Mouse (Mus musculus) forebrain, embryonic 14.5 days (tissue): ENCODE results near the gene Tmem221. TPM values are rescaled to one million over a fixed set of nuclear protein-coding genes. Genes with fewer than 3 reads are reported as not detected.

Source experiments
- ATAC-seq: fragments of 200-750 bp; cut with Nextera tagmentation; 2 replicates; pipeline ENCODE4 v1.8.0; 2017; ENCODE audit warnings: mild to moderate bottlenecking, moderate library complexity
- DNase-seq: peaks from one replicate; pipeline ENCODE4 v3.0.0-alpha.2; 2015; ENCODE audit warnings: low spot score
- H3K27ac ChIP-seq: fragments of 300-500 bp; sonication (generic); 2 replicates; pipeline ENCODE4 v1.5.1; 2014; ENCODE audit warnings: low read depth, mild to moderate bottlenecking, control low read depth, low read length, moderate library complexity
- H3K27me3 ChIP-seq: fragments of 300-500 bp; sonication (generic); replicated peaks from 2 replicates; pipeline ENCODE4 v1.6.1; 2014; ENCODE audit warnings: low read length, control low read depth, mixed read lengths; ENCODE audit not compliant: control insufficient read depth, insufficient read depth
- H3K36me3 ChIP-seq: fragments of 300-500 bp; sonication (generic); 2 replicates; pipeline ENCODE4 v1.6.1; 2014; ENCODE audit warnings: low read length, control low read depth; ENCODE audit not compliant: control insufficient read depth, insufficient read depth
- H3K4me1 ChIP-seq: fragments of 300-500 bp; sonication (generic); 2 replicates; pipeline ENCODE4 v1.6.1; 2014; ENCODE audit warnings: antibody characterized with exemption, low read length, control low read depth; ENCODE audit not compliant: control insufficient read depth, insufficient read depth
- H3K4me2 ChIP-seq: fragments of 300-500 bp; sonication (generic); 2 replicates; pipeline ENCODE4 v1.6.1; 2014; ENCODE audit warnings: mild to moderate bottlenecking, control low read depth, low read length
- H3K4me3 ChIP-seq: fragments of 300-500 bp; sonication (generic); 2 replicates; pipeline ENCODE4 v1.5.1; 2014; ENCODE audit warnings: low read depth, low read length, control low read depth
- H3K9ac ChIP-seq: fragments of 300-500 bp; sonication (generic); 2 replicates; pipeline ENCODE4 v1.6.1; 2014; ENCODE audit warnings: mild to moderate bottlenecking, low read length, control low read depth, moderate library complexity
- H3K9me3 ChIP-seq: fragments of 300-500 bp; sonication (generic); replicated peaks from 2 replicates; pipeline ENCODE4 v1.6.1; 2016; ENCODE audit warnings: low read length, control low read depth, mixed read lengths; ENCODE audit not compliant: control insufficient read depth
- WGBS: fragments of 180-500 bp; shearing (Covaris S2); extraction: QIAGEN DNeasy Blood & Tissue Kit; methylation state at CpG from one replicate; pipeline ENCODE4 v1.1.7; 2014; 5-methylcytosine and 5-hydroxymethylcytosine counted together
- polyA plus RNA-seq: library from polyadenylated mRNA; unstranded; fragments of >200 nt; fragmentation: Nextera tagmentation; extraction: Ambion mirVana; gene quantifications from 2 replicates; pipeline ENCODE4 v1.2.1, GENCODE M21; 2014

The Tmem221 gene
- polyA plus RNA-seq: not detected in 2 replicates

DNA sequence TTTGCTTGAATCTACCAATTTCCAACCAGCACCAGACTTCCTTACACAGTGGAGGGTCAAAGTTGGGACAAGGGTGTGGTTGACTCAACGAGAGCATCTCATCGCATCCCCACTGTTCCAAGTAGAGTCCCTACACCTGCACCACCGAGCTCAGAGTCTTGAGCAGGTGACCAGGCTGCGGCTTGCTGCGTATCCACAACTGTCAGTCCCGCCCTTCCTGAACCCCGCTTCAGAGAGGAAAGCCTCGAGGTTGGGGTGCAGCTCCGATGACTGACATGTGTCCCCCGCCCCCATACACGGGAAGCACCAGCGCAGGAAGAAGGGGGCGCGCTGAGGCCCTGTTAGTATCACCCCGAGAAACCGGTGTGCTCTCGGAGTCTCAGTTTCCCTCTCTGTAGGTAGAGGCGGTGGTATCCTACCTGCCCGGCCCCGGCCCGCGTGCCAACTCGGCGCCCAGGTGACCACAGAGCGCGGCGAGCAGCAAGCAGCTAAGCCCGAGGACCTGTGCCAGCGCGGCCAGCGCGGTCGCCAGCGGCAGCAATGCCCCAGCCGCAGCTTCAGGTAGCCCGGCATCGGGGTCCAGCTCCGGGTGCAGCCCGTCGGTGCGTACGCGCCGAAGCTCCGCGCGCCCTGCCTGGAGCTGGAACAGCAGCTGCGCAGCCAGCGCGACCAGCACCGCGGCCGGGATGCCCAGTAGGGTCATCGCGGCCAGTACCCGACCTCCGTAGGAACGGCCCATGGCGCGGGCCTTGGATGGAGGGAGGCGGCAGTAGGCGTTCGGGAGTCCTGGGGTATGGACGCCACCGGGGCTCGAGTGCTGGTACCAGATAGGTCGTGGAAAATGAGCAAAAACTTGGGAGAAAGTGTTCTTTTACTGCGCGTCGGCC lies at the start of gene Tmem221:
Gene Tmem221 (minus strand): TSS at position 801 of the 887 bp plus-strand sequence.
- H3K4me3 ChIP-seq: peak within 1 kb of the TSS; percentile 14
- no peak for ATAC-seq
- WGBS: 5% methylated on average over 68 of the region's 70 CpGs
- DNase-seq: no peak
- H3K27me3 ChIP-seq: peaks cover 76% of the 10 kb centered on the region
- H3K4me1 ChIP-seq: peaks cover 9% of the 10 kb centered on the region; the same call in 1 of the 2 replicates
- H3K4me2 ChIP-seq: peak within 1 kb of the TSS; percentile 43
- H3K9ac ChIP-seq: 0 out of 2 replicates have a peak within 1 kb of the TSS, but pooled peaks have one; percentile 35
- no peaks in the 10 kb centered on the region for H3K36me3 ChIP-seq
- no peaks in the 10 kb centered on the region for H3K9me3 ChIP-seq
- H3K27ac ChIP-seq: no peak within 1 kb of the TSS

DNA sequence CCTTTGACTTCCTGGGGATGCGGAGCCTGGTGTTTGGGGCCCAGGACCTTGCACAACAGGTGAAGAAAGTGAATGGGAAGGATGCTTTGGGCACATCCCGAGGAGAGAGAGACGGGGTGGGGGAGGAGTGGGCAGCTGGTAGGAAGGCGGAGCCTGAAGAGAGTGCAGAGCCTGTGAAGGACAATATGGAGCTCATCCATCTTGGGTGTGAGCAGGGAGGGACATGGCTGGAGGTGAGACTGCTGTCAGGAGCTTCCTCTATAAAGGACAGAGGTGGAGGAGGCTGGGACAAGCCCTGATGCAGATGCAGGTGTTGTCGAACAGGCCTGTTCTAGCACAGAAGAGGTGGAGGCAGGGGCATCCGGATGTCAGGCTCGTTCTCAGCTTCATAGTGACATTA lies 45.4 kb upstream of the Tmem221 start:
- Histone ChIP-seq H3K4me3 (no peak overlapping the region), H3K4me2 (no peak overlapping the region), H3K9ac (no peak overlapping the region; the same call in 1 of the 2 replicates), H3K4me1 (no peaks in the 10 kb centered on the region; the same call in 1 of the 2 replicates), H3K27ac (no peak overlapping the region), H3K27me3 (peaks cover 30% of the 10 kb centered on the region), H3K36me3 (no peaks in the 10 kb centered on the region), H3K9me3 (no peaks in the 10 kb centered on the region)
- no peak for ATAC-seq
- WGBS: 54% methylated on average over 7 of the region's 7 CpGs
- no peak for DNase-seq

GRCm38 (mm10) chr8:71602666-71603334 lies 44.1 kb upstream of the Tmem221 start:
- DNase-seq (peak; percentile 34), ATAC-seq (peak; percentile 55)
- no peaks in the 10 kb centered on the region for H3K36me3 ChIP-seq
- H3K27me3 ChIP-seq: peaks cover 30% of the 10 kb centered on the region
- H3K9ac ChIP-seq: peak overlapping the region; percentile 49
- no peaks in the 10 kb centered on the region for H3K9me3 ChIP-seq
- H3K4me3 ChIP-seq: peak overlapping the region; percentile 28
- H3K4me2 ChIP-seq: peak overlapping the region; percentile 52
- no peaks in the 10 kb centered on the region; the same call in 1 of the 2 replicates for H3K4me1 ChIP-seq
- 3% methylated on average over 32 of the region's 32 CpGs for WGBS
- no peak overlapping the region for H3K27ac ChIP-seq

DNA sequence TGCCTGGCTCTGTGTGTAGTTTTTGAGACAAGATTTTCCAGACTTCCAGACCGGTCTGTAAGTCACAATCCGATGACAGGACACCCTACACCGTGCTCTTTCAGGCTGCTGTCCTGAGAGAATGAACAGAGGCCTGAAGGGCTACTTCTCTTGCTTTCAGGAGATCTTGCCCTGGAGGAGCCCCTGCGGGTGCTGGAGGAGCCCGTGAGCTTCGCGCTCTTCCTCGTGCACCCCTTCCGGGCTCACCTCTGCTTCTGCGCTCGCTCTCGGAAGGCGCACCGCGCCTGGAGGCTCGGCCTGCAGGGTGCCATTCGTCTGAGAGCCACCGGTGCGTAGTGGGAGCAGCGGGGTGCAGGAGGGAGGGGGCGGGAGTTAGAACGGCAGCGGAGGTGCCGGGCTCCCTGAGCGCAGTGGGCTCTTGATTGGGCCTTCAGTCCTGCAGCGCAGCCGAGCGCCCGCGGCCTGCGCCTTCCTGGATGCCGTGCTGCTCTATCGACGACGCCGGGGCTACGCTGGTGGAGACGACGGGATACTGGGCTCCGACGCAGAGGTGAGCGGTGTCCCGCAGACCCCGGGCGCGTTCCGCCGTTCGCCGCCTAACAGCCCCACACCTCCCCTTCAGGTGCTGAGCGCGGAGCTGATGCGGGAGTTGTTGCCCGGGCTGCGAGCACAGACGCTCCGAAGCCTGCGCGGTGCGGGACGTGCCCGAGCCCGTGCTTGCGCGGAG lies 43.4 kb upstream of the Tmem221 start:
- H3K27me3 ChIP-seq: peaks cover 30% of the 10 kb centered on the region
- H3K27ac ChIP-seq: no peak overlapping the region
- ATAC-seq (peak; percentile 29), DNase-seq (peak; percentile 23)
- H3K4me2 ChIP-seq: peak overlapping the region; percentile 52
- H3K9ac ChIP-seq: peak overlapping the region; percentile 49
- H3K4me1 ChIP-seq: no peaks in the 10 kb centered on the region; the same call in 1 of the 2 replicates
- 3% methylated on average over 61 of the region's 65 CpGs for WGBS
- peak overlapping the region; percentile 28 for H3K4me3 ChIP-seq
- no peaks in the 10 kb centered on the region for H3K9me3 ChIP-seq
- H3K36me3 ChIP-seq: no peaks in the 10 kb centered on the region

DNA sequence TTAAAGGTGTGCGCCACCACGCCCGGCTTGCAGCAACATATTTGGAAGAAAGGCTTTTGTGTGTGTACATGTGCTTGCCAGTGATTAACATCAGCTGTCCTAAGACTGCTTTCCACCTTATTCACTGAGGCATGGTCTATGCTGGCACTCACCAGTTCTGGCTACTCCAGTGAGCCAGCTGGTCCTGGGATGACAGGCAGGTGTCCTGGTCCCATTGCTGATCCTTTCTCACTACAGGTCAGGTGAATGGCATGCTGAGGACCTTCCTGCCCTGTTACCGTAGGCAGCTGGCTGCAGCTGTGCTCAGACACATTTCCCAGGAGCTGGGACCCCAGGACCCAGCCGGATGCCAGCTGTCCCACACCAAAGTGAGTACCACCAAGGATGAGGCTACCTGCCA lies 40.2 kb upstream of the Tmem221 start:
- Histone ChIP-seq H3K36me3 (0 out of 2 replicates have a peak, but pooled peaks cover 9% of the 10 kb centered on the region), H3K27ac (no peak overlapping the region), H3K4me1 (no peaks in the 10 kb centered on the region; the same call in 1 of the 2 replicates), H3K4me2 (no peak overlapping the region), H3K9me3 (no peaks in the 10 kb centered on the region), H3K27me3 (peaks cover 30% of the 10 kb centered on the region), H3K4me3 (no peak overlapping the region), H3K9ac (no peak overlapping the region)
- DNase-seq (no peak), ATAC-seq (no peak)
- WGBS: 89% methylated on average over 5 of the region's 5 CpGs

GRCm38 (mm10) chr8:71598375-71598774 lies 39.7 kb upstream of the Tmem221 start:
- no peak for ATAC-seq
- no peak overlapping the region for H3K27ac ChIP-seq
- no peak for DNase-seq
- no peak overlapping the region for H3K4me3 ChIP-seq
- no peak overlapping the region for H3K9ac ChIP-seq
- no peak overlapping the region for H3K4me2 ChIP-seq
- H3K9me3 ChIP-seq: no peaks in the 10 kb centered on the region
- peaks cover 1% of the 10 kb centered on the region; the same call in 1 of the 2 replicates for H3K4me1 ChIP-seq
- H3K27me3 ChIP-seq: peaks cover 28% of the 10 kb centered on the region
- H3K36me3 ChIP-seq: 0 out of 2 replicates have a peak, but pooled peaks cover 12% of the 10 kb centered on the region

GRCm38 (mm10) chr8:71597451-71597850 lies 38.8 kb upstream of the Tmem221 start, which contains the start of gene Fam129c:
TSS of gene Fam129c (plus strand) at chr8:71597648.
- Histone ChIP-seq H3K4me2 (no peak within 1 kb of the TSS), H3K27ac (no peak within 1 kb of the TSS), H3K36me3 (0 out of 2 replicates have a peak, but pooled peaks cover 12% of the 10 kb centered on the region), H3K4me3 (no peak within 1 kb of the TSS), H3K9me3 (no peaks in the 10 kb centered on the region), H3K9ac (no peak within 1 kb of the TSS), H3K4me1 (peaks cover 8% of the 10 kb centered on the region), H3K27me3 (peaks cover 18% of the 10 kb centered on the region)
- WGBS: 93% methylated on average over 3 of the region's 3 CpGs
- ATAC-seq (no peak), DNase-seq (no peak)

DNA sequence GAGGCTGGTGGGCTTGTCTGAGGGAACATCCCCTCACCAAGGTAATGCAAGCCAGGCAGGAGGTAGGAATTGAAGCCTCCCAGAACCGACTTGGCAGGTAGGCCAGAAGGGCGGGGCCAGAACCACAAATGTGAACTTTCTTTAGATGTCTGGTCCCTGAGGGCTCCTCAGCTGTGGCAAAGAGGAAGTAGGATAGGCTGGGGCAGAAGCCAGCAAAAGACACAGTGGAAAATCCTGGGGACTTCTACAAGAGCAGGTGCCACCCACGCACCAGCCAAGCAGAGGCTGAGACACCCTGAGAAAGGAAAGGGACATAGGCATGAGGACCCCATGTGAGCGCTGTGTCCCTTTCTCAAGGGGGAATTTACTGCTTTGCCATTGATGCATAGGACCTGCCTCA lies 38.1 kb upstream of the Tmem221 start:
- H3K27ac ChIP-seq: no peak overlapping the region
- no peaks in the 10 kb centered on the region for H3K9me3 ChIP-seq
- peaks cover 8% of the 10 kb centered on the region for H3K4me1 ChIP-seq
- H3K27me3 ChIP-seq: peaks cover 12% of the 10 kb centered on the region; the same call in 1 of the 2 replicates
- H3K4me2 ChIP-seq: no peak overlapping the region
- H3K36me3 ChIP-seq: 0 out of 2 replicates have a peak, but pooled peaks cover 12% of the 10 kb centered on the region
- DNase-seq (no peak), ATAC-seq (no peak)
- H3K4me3 ChIP-seq: no peak overlapping the region
- 84% methylated on average over 4 of the region's 4 CpGs for WGBS
- H3K9ac ChIP-seq: no peak overlapping the region
